Mouse (Mus musculus) embryo, embryonic 11.5 days (tissue): Measurements from ENCODE around the gene Tmem30b.
A peak's percentile ranks its signal among the peaks of the same experiment; 100 is the strongest.
"Not testable (repeated sequence)": the region's sequence is repeated elsewhere in the genome, so short reads cannot be mapped to it uniquely, and the experiment has no call there.

Experiments used
- DNase-seq: peaks from one replicate; pipeline ENCODE4 v3.0.0-alpha.2; 2012; ENCODE audit warnings: low read depth, low spot score

The Tmem30b gene

DNA sequence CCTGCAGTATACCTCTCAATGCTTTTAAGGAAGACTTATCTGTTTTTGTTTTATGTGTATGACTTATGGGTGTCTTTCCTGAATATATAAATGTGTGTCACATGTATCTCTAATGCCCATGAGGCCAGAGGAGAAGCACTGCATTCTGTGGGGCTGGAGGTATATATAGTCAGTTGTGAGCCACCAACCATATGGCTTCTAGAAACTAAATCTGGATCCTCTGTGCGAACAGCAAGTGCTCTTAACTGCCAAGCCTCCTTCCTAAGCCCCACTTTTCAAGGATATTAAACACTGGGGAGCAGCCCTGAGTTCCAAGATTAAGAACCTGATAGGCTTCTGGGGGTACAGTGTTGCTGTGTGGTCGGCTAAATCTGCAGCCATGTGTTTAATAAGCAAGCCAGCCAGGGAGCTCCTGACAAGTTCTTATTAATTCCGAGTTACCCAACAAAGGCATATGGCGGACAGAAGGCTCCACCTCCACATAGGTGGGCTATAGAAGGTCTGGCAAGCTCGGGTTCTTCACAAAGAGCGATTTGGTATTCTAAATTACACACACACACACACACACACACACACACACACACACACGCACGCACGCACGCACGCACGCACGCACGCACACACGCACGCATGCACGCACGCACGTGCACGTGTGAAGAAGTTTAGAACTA, 12.5 kb upstream of the Tmem30b start:
- no peak for DNase-seq

DNA sequence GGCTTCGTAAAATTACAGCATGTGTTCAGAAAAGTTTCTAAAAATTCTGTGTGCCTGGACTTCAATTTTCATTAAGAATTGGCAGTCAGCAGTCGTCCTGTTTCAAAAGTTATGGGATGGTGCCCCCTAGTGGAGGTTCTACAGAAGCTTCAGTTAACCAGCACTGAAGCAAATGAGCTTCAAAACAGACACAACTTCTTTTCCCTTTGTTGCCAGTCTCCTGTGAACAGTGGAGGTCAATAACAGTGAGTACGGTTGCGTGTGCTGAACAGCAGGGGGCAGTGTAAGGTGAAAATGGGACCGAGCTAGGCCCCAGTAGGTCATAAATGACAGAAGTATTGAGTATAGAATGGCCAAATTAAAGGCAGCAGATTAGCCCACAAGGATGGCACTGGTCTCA, 8.0 kb upstream of the Tmem30b start:
- peak; percentile 67 for DNase-seq

DNA sequence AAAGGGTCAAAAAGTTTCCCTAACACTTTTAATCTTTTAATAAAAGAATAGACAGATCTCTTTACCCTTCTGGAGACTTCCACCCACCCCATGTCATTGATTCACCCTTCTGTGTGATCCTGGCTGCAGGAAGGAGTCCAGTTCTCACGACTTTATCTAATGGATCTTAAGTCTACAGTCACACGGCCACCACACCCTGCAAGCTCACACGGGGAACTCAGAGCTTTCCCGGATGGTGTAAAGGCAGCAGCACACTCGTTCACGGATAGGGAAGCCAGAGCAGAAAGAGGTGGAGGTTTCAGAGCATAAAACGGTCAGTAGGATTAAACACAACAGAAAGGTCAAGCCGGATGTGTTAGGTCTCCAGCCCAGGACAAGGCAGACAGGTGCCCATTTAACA, 2.1 kb upstream of the Tmem30b start:
- no peak for DNase-seq

DNA sequence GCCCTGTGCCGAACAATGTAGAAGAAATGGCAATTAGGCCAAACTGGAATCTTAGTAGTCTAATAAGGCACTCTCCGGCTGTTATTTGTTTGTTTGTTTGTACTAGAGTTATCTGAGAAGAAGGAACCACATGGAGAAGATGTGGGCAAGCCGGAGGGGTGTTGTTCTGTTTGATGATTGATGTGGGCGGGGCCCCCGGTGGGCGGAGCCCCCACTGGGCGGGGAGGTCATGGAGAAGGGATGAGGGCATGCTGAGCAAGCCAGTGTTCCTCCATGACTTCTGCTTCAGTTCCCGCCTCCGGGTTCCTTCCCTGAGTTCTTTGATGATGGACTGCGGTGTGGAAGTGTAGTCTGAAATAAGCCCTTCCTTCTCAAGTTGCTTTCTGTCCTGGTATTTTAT, 1.5 kb upstream of the Tmem30b start:
- no peak for DNase-seq

DNA sequence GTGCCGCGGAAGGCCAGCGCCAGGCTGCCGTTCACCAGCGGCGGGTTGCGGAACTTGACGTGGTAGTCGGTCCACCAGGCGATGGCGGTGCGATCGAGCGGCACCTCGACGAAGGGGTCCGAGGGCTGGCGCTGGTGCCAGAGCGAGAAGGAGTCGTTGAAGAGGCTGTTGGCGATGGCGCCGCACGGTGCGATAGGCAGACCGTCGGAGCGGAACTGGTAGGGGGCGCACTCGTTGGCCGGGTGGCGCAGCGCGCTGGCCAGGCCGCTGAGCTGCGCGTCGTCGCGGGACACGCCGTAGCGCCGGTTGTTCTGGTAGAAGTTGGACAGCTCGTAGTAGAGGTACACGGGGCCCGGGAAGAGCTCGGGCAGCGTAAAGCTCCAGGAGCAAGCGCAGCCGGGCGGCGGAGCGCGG, 513 bp downstream of the Tmem30b start:
- no peak for DNase-seq

DNA sequence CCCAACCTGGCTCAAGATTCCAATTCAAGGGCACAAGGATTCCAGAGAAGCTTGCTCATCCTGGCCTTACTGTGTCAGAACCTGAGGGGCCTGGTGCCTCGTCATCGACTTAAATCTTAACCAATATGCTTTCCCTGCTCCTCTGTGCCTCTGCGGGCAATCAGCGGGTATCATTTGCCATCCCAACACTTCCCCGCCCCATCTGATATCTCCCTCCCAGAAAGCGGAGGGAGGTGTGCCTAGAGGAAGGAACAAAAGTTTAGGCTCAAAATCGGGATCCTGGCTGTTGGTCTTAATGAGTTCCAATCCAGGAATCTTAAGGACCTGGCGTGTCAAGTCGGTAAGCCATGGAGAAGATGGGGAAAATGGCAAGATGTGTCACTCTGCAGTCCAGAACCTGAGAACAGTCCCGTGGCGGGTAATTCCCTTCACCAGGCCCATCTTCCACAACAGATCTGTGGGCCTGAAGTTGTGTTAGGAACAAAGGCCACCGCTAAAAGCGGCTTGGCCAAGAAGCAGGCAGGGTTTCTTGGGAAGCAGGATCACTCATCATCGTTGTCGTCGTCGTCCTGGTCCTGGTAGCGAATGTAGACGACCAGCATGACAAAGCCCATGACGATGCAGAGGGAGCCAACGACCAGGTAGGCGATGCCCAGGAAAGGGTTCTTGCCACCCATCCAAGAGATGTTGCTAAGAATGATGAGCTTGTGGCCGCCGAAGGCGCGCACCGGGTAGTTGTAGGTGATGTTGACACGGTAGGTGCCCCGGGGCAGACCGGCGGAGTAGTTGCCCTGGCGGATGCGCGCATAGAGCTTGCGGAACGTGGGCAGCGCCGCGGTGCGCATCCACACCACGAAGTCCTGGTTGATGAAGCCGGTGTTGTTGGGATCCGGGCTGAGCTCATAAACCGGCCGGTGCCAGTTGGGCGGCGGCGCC, 1.2 kb downstream of the Tmem30b start:
- DNase-seq, result no peak

DNA sequence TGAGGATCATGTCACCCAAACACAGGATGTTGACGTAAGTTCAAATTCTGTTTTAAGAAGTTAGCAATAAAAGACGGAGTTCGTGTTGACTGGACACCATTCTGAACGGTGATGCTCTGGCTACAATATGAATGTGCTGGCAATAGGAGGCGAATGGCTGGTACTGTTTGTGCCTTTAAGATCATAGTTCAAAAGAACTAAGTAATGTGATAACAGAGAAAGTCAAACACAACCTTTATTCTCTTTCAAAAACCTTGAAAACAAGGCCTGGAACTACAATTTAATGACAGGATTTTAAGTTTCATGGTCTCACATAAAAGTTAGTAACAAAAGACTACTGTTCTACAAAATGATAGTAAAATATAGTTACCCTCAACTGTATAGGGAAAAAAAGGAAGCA, 3.0 kb downstream of the Tmem30b start:
- no peak for DNase-seq

DNA sequence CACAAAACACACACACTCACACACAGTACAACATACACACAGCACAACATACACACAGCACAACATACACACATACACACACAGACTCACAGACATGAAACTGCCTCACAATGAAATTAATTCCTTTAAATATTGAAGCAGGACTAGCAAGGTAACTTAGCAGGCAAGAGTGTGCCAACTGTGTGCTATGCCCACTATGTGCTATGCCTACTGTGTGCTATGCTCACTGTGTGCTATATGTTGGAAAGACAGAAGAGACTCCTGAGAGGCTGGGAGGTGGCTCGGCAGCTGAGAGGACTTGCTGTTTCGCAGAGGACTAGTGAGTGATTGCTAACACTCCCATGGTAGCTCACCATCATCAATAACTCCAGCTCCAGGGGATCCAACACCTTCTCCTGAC, 5.8 kb downstream of the Tmem30b start:
- DNase-seq, result no peak

DNA sequence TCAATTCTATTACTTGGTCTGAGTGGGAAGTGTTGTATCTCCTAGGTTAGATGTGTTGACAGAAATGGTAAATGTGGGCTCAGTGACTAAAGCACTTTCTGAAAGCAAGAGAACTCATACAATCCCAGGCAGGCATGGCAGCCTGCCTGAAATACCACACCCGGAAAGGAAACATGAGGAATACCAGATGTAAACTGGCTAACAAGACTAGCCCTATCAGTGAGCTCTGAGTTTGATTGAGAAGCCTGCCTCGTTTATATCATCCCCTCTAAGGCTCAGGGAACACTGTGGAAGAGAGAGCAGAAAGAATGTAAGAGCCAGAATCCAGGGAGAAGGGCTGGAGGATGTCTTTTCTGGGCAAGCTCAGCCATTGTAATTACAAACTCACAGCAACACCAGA, 7.0 kb downstream of the Tmem30b start:
- no peak for DNase-seq

DNA sequence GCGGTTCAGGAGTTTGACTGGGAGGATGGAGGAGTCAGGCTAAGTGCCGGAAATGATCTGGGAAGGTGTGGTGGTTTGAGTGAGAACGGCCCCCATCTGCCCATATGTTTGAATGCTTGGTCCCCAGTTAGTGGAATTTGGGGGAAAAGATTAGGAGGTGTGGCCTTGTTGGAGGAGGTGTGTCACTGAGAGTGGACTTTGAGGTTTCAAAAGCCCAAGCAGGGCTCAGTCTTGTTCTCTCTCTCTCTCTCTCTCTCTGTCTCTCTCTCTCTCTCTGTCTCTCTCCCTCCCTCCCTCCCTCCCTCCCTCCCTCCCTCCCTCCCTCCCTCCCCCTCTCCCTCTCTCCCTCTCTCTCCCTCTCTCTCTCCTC, 8.1 kb downstream of the Tmem30b start:
- not testable (repeated sequence) for DNase-seq

DNA sequence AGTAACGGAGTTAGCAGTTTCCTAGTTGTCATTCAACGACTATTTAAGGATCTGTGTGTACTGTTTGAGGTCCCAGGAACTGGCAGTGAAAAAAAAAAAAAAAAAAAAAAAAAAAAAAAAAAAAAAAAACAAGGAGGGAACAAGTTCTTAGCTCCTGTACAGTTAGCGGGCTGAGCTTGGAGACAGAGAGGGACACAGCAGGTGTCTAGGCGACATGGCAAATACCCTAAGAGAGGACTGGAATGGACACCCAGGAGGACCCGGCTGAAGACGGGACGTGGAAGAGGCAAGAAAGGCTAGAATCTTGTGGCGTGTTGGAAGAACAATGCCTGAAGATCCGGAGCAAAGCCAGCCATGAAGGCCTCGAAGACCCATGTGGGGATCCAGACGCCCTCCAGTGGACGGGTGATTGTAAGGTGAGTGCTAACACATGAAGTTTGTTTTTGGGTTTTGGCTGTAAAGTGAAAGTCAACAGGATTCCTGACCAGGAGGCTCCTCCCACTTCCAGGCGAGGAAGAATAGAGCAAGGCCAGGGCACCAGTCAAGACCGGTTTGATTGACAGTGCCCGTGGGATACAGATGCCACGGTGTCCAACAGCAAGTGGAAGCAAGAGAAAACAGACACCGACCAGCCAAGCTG, 8.6 kb downstream of the Tmem30b start:
- DNase-seq, result no peak

DNA sequence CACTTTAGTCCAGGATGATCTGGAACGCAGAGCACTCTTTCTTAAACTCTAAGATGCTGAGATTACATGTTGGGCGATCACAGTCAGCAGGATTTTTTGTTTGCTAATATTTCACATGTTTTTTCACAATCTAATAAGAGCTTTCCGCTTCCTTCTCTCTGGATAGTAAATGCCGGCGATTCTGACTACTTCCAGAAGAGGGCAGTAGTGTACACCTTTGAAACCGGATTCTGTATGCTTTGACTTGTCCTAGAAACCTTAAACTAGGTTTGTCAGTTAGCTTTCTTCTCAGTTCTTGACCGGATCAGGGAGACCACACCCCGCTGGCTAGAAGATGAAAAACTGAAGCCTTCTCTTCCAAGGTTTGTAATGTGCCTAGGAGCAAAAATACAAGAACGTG, 11.6 kb downstream of the Tmem30b start:
- no peak for DNase-seq

DNA sequence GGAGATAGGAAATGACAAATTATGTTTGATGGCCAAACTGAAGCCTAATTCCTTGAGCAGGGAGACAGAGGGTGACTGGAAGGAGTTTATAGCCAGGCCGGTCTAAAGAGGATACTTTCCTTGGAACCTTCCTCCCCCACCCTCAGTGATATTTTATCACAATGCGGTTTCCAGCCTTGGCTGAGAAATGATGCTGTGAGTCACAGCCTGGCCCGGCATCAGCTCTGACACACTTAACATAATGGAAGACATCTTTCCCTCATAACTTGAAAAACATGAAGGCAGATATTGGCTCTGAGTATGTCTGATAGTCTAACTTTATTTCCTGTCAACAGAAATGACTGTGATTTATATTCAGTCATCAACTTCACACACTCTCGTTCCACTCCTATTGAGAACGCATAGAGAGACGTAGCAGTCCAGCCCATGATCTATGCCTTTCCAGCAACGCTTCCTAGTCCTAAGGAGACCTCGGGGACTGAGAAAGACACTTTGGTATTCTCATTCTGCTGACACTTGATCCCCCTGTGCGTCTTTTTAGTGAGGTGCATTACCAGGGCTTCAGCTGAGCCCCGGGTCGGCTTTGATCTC, 14.2 kb downstream of the Tmem30b start:
- no peak for DNase-seq

DNA sequence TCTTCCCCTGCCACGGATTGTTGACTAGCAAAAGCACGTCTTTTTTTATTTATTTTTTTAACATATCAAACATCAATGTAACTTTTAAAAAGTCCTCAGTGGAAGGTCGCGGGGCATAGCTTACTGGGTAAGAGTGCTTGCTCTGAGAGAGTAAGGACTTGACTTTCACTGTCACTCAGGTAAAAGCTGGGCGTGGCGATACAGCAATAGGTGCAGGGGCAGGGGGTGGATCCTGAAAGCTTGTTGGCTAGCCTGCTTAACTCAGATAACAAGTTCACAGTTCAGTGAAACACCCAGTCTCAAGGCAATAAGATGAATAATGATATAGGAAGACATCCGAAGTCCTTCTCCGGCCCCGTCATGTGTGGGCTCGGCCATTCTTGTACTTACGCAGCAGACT, 16.6 kb downstream of the Tmem30b start:
- no peak for DNase-seq

DNA sequence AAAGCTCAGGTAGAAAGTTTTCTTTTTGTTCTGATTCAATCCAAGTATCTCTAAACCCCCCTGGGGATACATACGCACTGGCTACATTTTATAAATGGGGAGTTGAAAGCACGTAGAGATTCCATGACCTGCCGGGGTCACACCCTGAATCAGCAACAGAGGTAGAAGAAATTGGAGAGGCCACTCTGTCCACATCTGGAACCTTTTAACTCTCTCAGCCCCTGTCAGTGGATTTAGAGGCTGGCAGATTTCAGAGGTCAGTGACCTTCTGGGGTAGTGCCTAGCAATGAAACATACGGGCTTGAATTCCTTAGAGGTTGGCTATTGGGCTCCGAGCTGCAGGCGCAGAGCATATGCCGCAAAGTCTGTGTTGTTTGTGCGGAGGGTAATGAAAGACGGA, 17.1 kb downstream of the Tmem30b start:
- no peak for DNase-seq

DNA sequence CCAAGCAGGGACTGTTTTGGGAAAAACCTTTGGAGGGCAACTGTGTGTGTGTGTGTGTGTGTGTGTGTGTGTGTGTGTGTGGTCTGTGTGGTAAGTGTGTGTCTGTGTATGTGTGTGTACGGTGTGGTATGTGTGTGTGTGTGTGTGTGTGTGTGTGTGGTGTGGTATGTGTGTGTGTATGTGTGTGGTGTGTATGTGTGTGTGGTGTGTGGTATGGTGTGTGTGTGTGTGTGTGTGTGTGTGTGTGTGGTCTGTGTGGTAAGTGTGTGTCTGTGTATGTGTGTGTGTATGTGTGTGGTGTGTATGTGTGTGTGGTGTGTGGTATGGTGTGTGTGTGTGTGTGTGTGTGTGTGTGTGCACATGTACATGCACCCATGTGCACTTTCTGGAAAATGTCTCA, 18.1 kb downstream of the Tmem30b start:
- not testable (repeated sequence) for DNase-seq

DNA sequence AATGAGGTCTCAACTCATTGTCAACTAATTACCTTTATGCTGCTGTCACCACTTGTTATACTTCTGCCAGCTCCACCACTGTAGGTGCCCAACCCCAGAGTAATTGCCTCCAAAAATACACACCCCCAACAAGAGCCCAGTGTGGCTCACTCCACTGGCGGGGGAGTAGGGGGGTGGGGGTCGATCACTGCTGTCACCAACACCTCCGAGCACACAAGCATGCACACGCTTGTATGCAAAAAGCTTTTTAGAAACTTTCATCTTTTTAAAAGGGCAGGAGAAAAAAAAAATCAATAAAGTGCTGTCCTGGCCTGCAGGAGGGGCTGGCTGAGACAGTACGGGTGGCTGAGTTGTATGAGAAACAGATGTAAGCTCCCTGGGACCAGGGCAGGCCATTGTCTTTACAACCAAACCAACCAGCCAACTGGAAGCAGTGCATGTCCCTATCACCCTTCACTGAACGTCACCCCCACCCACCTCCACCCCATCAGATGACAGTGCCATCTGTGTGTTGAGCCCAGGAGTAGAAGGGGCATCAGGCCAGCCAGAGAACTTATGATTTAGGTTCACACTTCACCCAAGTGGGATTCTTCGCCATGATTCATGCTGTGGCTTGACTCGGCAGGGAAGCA, 20.8 kb downstream of the Tmem30b start:
- no peak for DNase-seq

DNA sequence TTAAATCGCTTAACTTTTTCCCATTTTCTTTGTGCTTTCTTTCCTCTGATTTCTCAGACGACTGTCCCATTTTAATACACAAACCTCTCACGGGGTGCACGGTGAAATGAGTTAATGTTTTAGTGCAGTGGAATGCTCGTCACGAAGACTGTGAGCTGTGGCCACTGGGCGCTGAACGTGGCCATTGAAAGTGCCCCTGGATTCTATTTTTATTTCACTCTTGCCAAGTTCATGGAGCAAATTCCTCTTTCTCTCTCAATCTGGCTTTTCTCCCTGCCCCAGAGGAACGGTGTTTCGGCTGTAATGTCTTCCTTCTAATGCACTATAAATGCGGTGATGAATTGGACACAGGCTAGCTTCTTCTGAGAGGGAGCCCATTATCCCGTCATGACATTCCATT, 23.1 kb downstream of the Tmem30b start:
- DNase-seq, result no peak

DNA sequence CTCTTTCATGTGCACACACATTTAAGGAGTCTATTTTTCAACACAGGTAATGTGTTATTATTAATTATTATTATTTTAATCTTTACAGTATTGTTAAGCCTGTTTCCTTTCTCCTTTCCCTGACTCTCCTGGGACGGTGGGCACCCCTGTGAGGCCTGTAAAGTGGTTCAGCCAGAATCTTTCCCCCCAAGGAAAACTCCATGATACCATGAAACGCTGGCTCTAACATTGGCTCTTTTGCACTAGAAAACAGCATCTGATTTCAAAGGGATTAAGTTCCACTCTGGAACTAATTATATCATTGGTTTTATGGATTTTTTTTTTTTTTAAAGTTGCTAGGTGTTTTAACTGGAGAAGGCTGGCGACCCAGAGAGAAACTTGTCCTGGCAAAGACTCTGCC, 24.2 kb downstream of the Tmem30b start:
- no peak for DNase-seq

DNA sequence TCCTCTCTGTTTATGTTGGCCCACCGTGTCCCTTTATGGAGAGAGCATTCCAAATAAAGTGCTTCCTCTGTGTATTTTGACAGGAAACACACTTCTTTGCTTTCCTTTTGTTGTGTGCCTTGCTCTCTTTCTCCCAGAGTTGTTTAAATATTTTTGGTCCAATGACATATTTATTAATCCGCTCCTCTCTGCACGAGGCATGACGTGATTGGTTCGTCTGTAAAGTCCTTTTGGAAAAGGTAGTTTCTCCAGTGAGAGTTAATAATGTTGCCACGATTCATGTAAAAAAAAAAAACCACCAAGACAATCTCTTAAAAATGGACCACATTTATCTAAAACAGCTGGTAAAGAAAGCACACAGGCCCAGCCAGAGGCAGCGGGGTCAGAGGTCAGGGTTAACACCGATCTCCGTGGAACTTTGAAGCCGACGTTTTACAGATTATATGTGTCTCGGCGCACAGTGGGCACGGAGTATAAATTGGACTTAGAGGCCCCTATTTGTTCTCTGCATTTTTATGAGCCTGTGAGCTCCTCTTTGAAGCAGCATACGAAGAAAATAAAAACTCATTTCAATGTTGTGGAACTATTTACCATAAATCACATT, 24.9 kb downstream of the Tmem30b start:
- DNase-seq, result no peak

DNA sequence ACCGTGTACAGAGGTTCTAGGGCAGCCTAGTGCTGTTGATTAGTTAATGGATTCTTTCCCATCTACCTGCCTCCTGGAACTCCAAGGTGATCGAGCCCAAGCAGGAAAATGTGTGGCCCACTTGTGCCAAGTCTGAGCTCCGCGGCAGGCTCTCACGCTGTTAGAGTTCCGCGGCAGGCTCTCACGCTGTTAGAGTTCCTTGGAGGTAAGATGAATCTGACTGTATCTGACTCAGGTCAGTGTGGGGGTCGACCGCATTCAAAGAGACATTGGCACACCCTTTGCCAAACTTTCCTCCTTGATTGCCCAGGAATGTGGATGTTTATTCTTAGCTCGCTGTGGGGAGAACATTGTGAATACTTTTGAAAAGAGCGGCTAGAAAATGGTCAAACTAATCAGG, 28.4 kb downstream of the Tmem30b start:
- DNase-seq, result no peak
